Mouse (Mus musculus) midbrain, embryonic 13.5 days (tissue): ENCODE measurements around the gene 6030452D12Rik. TPM values are rescaled to one million over a fixed set of nuclear protein-coding genes. Genes with fewer than 3 reads are reported as not detected.

ENCODE experiments used
- ATAC-seq: fragments of 200-750 bp; cut with Nextera tagmentation; 2 replicates; pipeline ENCODE4 v1.8.0; 2017; ENCODE audit warnings: mild to moderate bottlenecking, moderate TSS enrichment, moderate library complexity
- H3K27ac ChIP-seq: fragments of 300-500 bp; sonication (generic); 2 replicates; pipeline ENCODE4 v1.5.1; 2015; ENCODE audit warnings: inconsistent platforms, mild to moderate bottlenecking, moderate library complexity
- H3K27me3 ChIP-seq: fragments of 300-500 bp; sonication (generic); 2 replicates; pipeline ENCODE4 v1.6.1; 2015; ENCODE audit warnings: mild to moderate bottlenecking, inconsistent platforms
- H3K36me3 ChIP-seq: fragments of 300-500 bp; sonication (generic); 2 replicates; pipeline ENCODE4 v1.6.1; 2015; ENCODE audit warnings: mild to moderate bottlenecking, inconsistent platforms
- H3K4me1 ChIP-seq: fragments of 300-500 bp; sonication (generic); replicated peaks from 2 replicates; pipeline ENCODE4 v1.6.1; 2015; ENCODE audit warnings: inconsistent platforms
- H3K4me2 ChIP-seq: fragments of 300-500 bp; sonication (generic); replicated peaks from 2 replicates; pipeline ENCODE4 v1.6.1; 2015; ENCODE audit warnings: moderate library complexity, mild to moderate bottlenecking, inconsistent platforms
- H3K4me3 ChIP-seq: fragments of 300-500 bp; sonication (generic); replicated peaks from 2 replicates; pipeline ENCODE4 v1.5.1; 2015; ENCODE audit warnings: mild to moderate bottlenecking, inconsistent platforms
- H3K9ac ChIP-seq: fragments of 300-500 bp; sonication (generic); replicated peaks from 2 replicates; pipeline ENCODE4 v1.6.1; 2015; ENCODE audit warnings: mild to moderate bottlenecking, inconsistent platforms
- H3K9me3 ChIP-seq: fragments of 300-500 bp; sonication (generic); 2 replicates; pipeline ENCODE4 v1.6.1; 2016; ENCODE audit warnings: mild to moderate bottlenecking, inconsistent platforms
- WGBS: fragments of 180-500 bp; shearing (Covaris S2); methylation state at CpG from one replicate; pipeline ENCODE4 v1.1.7; 2015; 5-methylcytosine and 5-hydroxymethylcytosine counted together
- polyA plus RNA-seq: library from polyadenylated mRNA; unstranded; fragments of >200 nt; fragmentation: Nextera tagmentation; extraction: Ambion mirVana; gene quantifications from 2 replicates; pipeline ENCODE4 v1.2.1, GENCODE M21; 2015

The 6030452D12Rik gene
- polyA plus RNA-seq, 1 experiment from 2014 or later: not detected

DNA sequence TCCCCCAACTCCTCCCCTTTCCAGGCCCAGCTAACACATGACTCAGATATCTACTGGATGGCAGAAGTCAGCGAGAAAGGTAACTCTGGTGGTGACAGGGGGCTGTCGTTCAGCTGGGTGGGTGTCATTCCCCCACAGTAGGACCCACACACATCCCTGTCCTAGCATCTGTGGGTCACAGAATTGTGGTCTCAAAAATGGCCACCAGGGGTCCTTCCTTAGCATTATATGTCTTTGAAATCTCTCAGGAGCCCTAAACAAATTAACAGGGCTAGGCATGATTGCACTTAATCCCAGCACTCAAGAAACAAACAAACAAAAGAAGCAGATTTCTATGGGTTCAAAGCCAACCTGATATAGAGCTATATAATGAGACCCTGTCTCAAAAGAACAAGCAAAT, 44.8 kb downstream of the 6030452D12Rik start:
- H3K27ac ChIP-seq: no peak overlapping the region
- 83% methylated on average over 2 of the region's 2 CpGs for WGBS
- H3K4me3 ChIP-seq: no peak overlapping the region
- H3K36me3 ChIP-seq: no peaks in the 10 kb centered on the region
- ATAC-seq: no peak
- H3K4me1 ChIP-seq: no peaks in the 10 kb centered on the region
- no peaks in the 10 kb centered on the region for H3K9me3 ChIP-seq
- H3K9ac ChIP-seq: no peak overlapping the region
- H3K4me2 ChIP-seq: no peak overlapping the region
- no peaks in the 10 kb centered on the region for H3K27me3 ChIP-seq

DNA sequence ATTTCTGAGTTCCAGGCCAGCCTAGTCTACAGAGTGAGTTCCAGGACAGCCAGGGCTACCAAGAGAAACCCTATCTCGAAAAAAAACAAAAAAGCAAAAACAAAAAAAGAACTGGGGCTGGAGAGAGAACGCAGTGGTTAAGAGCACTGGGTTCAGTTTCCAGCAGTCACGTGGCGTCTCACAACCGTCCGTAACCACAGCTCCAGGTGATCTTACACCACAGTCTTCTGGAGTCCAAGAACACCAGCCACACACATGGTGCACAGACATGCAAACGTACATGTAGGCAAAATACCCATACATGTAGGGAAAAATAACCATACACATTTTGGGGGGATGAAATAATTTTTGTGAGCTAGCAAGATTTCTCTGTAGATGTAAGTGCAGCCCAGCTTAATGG, 46.4 kb downstream of the 6030452D12Rik start:
- Histone ChIP-seq H3K36me3 (no peaks in the 10 kb centered on the region), H3K9me3 (no peaks in the 10 kb centered on the region), H3K9ac (no peak overlapping the region), H3K27me3 (no peaks in the 10 kb centered on the region), H3K27ac (no peak overlapping the region), H3K4me2 (no peak overlapping the region), H3K4me3 (no peak overlapping the region), H3K4me1 (no peaks in the 10 kb centered on the region)
- ATAC-seq: no peak
- 91% methylated on average over 7 of the region's 7 CpGs for WGBS

DNA sequence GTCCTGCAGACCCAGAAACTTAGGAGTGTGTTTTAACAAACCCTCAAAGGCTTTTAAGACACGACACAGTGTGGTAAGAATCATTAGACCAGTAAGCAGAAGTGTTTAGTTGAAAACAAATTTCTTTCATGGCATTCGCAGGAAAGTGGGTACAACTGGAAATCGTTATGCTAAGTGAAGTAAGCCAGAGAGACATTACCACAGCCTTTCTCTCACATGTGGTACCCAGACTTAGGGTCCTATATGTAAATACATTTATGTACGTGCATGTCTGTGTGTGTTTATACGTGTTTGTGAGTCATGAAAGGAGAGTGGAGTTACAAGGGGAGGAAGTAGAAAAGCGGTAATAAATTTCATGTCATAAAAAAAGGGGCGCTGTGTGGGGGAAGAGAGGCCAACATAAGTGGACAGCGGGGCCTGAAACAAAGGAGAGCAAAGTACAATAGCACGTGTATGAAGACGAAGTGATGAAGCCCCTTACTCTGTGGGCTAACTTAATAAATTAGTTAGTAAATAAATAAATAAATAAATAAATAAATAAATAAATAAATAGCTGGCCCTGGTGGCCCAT, 48.1 kb downstream of the 6030452D12Rik start:
- WGBS: 88% methylated on average over 10 of the region's 10 CpGs
- Histone ChIP-seq H3K4me3 (no peak overlapping the region), H3K27me3 (no peaks in the 10 kb centered on the region), H3K27ac (no peak overlapping the region), H3K9ac (no peak overlapping the region), H3K36me3 (no peaks in the 10 kb centered on the region), H3K9me3 (no peaks in the 10 kb centered on the region), H3K4me2 (no peak overlapping the region), H3K4me1 (no peaks in the 10 kb centered on the region)
- no peak for ATAC-seq

DNA sequence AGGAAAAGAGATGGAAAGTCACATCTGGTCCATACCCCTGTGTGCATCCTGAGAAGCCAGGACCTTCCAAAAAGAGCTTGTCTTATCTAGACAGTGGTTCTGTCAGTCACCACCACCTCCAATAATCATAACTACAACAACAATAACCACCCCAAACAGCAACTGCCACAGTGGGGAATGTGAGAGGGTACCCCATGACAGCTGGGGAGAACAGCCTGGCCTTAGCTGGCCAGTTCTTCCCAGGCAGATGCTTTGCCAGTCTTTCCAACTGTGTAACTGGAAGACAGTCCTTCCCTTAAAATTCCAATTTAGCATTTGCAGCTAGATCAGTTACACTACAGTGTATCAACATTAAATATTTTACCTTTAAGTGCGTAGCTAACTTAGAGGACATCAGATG, 50.6 kb downstream of the 6030452D12Rik start:
- Histone ChIP-seq H3K27me3 (no peaks in the 10 kb centered on the region), H3K4me2 (no peak overlapping the region), H3K9me3 (no peaks in the 10 kb centered on the region), H3K36me3 (no peaks in the 10 kb centered on the region), H3K9ac (no peak overlapping the region), H3K4me1 (no peaks in the 10 kb centered on the region), H3K27ac (no peak overlapping the region), H3K4me3 (no peak overlapping the region)
- WGBS: 100% methylated on average over 1 of the region's 1 CpGs
- no peak for ATAC-seq

DNA sequence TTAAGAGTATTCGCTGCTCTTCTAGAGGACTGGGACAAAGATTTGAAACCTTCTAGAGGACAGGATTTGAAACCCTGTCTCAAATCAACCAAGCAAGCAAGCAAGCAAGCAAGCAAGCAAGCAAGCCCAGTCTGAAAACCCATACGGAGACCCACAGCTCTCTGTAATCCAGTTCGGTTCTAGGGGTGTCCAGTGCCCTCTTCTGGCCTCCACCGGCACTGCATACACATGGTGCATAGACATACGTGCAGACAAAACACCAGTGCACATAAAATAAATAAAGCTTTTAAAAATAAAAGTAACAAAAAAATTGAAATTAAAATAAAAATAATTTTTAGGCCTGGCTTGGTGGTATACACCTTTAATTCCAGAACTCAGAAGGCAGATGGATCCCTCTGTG, 53.7 kb downstream of the 6030452D12Rik start:
- Histone ChIP-seq H3K9ac (no peak overlapping the region), H3K4me3 (no peak overlapping the region), H3K4me1 (no peaks in the 10 kb centered on the region), H3K9me3 (peaks cover 13% of the 10 kb centered on the region), H3K27me3 (no peaks in the 10 kb centered on the region), H3K4me2 (no peak overlapping the region), H3K27ac (no peak overlapping the region), H3K36me3 (no peaks in the 10 kb centered on the region)
- WGBS: 94% methylated on average over 5 of the region's 5 CpGs
- no peak for ATAC-seq

DNA sequence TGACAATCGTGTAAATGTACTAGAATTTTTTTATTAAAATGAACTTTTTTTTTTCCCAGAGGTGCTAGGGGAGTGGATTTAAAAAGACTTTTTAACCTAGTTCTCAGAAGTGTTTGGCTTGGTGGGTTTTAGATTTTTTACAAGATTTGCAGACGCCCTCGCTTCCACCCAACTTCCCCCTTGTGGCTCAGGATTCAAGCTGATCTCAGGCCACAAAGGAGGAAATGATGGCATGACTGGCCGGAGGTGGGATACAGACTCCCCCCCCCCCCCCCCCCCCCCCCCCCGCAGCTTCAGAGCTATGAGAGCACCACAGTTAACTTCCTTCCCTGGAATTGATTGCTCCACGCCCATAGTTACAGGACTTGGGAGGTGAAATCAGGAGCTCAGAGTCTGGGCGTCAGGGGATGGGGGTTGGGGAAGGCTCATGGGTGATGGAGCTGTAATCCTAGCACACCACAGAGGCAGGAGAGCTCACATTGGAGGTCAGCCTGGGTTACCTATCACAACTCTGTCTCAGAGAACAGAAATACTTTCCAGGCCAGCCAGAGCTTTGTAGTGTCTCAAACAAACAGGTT, 55.8 kb downstream of the 6030452D12Rik start:
- Histone ChIP-seq H3K27me3 (peaks cover 5% of the 10 kb centered on the region; the same call in 1 of the 2 replicates), H3K36me3 (no peaks in the 10 kb centered on the region), H3K9me3 (peaks cover 13% of the 10 kb centered on the region), H3K4me1 (no peaks in the 10 kb centered on the region), H3K4me3 (no peak overlapping the region), H3K9ac (no peak overlapping the region), H3K4me2 (no peak overlapping the region), H3K27ac (no peak overlapping the region)
- ATAC-seq: no peak
- 82% methylated on average over 6 of the region's 7 CpGs for WGBS

Other genes starting within 250 kb of the 6030452D12Rik start
- gene Smpd3, start 162.5 kb upstream of the 6030452D12Rik start, polyA plus RNA-seq: 44.4 and 45.3 TPM in 2 replicates
- 44.4 and 46.9 TPM in 2 replicates for gene Zfp90, start 85.2 kb upstream of the 6030452D12Rik start, polyA plus RNA-seq
- 0.28 and 0.46 TPM in 2 replicates for gene Cdh3, start 10.4 kb downstream of the 6030452D12Rik start, polyA plus RNA-seq
- 7.6 and 9.2 TPM in 2 replicates for gene Gm10073, start 72.9 kb downstream of the 6030452D12Rik start, polyA plus RNA-seq
- 3.3 and 4.0 TPM in 2 replicates for gene Cdh1, start 102.8 kb downstream of the 6030452D12Rik start, polyA plus RNA-seq
- gene Tango6, start 182.5 kb downstream of the 6030452D12Rik start, polyA plus RNA-seq: 7.5 and 7.7 TPM in 2 replicates